27 mouse cellular contexts compared by ENCODE assay signal in genomic region chr6:101362728-101363127, GRCm38 (mm10). TPM values are rescaled to one million over a fixed set of nuclear protein-coding genes. Genes with fewer than 3 reads are reported as not detected.
DNase-seq lines count a peak whose midpoint lies in the region; ATAC-seq and TF ChIP-seq lines count a peak whose summit lies in the region.
"Had no signal": no experiment of that assay in that cellular context is flagged by ENCODE, and none has a peak within 500 bp of the region (broad histone marks: within the 10 kb centered on the region; RNA-seq: fewer than 3 reads in every experiment).

No protein-coding gene starts in this region.

- no peak for ATAC-seq in lung, embryonic 14.5 days (ENCODE audit: insufficient read depth)
- ATAC-seq in heart, embryonic 14.5 days (ENCODE audit: insufficient number of reproducible peaks, insufficient read depth, low FRiP score, low read depth) = peak; percentile 32; the same call in 1 of the 2 replicates
- ATAC-seq: forebrain, embryonic 16.5 days; inflammation-experienced regulatory T-cells, adult 6 months; midbrain, embryonic 15.5 days; Patski had no signal

- H3K9ac ChIP-seq in lung, embryonic 14.5 days = no peak overlapping the region
- no peak overlapping the region for H3K9ac ChIP-seq in heart, embryonic 14.5 days (ENCODE audit: low read length)
- H3K9ac ChIP-seq: embryonic facial prominence, embryonic 13.5 days; hindbrain, embryonic 15.5 days; kidney, embryonic 15.5 days; limb, embryonic 12.5 days; midbrain, embryonic 15.5 days had no signal

- no peak for TF ChIP-seq CTCF in lung, embryonic 14.5 days (IDR thresholded peaks at IDR 0.05; ENCODE audit: low read depth)

- no peaks in the 10 kb centered on the region for H3K9me3 ChIP-seq in lung, embryonic 14.5 days (ENCODE audit: low read depth, low read length)
- no peaks in the 10 kb centered on the region for H3K9me3 ChIP-seq in heart, embryonic 14.5 days (ENCODE audit: control insufficient read depth, low read length)
- H3K9me3 ChIP-seq: embryonic facial prominence, embryonic 13.5 days; hindbrain, embryonic 10.5 days; hindbrain, embryonic 15.5 days; kidney, embryonic 15.5 days; limb, embryonic 12.5 days; midbrain, embryonic 15.5 days had no signal

- peak; percentile 42 to 65 for DNase-seq in heart, adult 18-20 months
- no peak for DNase-seq in heart, postnatal 14 days
- DNase-seq in lung, embryonic 14.5 days = peak; percentile 47
- no peak for DNase-seq in lung, postnatal 10 days
- peak; percentile 58 for DNase-seq in 3T3-L1 (ENCODE audit: low read depth, low spot score)
- no peak for DNase-seq in cerebellum, adult 8-10 months
- no peak for DNase-seq in left cerebral cortex, postnatal 10 days (ENCODE audit: extremely low spot score in 1 of 2, low spot score in 2 of 2)
- DNase-seq: adrenal gland, postnatal 14 days; cerebellum, adult 11 months; cerebellum, adult 9-11 months; kidney, adult 11 months; kidney, postnatal 25 days; right cerebral cortex, postnatal 25 days; thymus, adult 18-20 months; thymus, postnatal 25 days had no signal

- 41% methylated on average over 5 of the region's 5 CpGs for WGBS in lung, embryonic 14.5 days
- 25% methylated on average over 5 of the region's 5 CpGs for WGBS in heart, embryonic 14.5 days

- no peaks in the 10 kb centered on the region for H3K27me3 ChIP-seq in lung, embryonic 14.5 days (ENCODE audit: insufficient read depth, low read length)
- no peaks in the 10 kb centered on the region for H3K27me3 ChIP-seq in heart, embryonic 14.5 days (ENCODE audit: control insufficient read depth, insufficient read depth, low read length)
- H3K27me3 ChIP-seq: embryonic facial prominence, embryonic 13.5 days; hindbrain, embryonic 15.5 days; kidney, embryonic 15.5 days; limb, embryonic 12.5 days; Patski had no signal

- H3K27ac ChIP-seq in lung, embryonic 14.5 days (ENCODE audit: low read depth) = peak overlapping the region; percentile 46
- H3K27ac ChIP-seq in heart, embryonic 14.5 days (replicated peaks in 1 of 2; ENCODE audit: control insufficient read depth in 1 of 2, insufficient read depth in 1 of 2, low read depth in 2 of 2, low read length in 2 of 2) = peak overlapping the region; percentile 46 to 76; a peak in 3 of 4 replicates
- H3K27ac ChIP-seq: embryonic facial prominence, embryonic 13.5 days; hindbrain, embryonic 10.5 days; hindbrain, embryonic 15.5 days; kidney, embryonic 15.5 days; limb, embryonic 12.5 days; midbrain, embryonic 15.5 days had no signal

- 0 out of 2 replicates have a peak, but pooled peaks cover 10% of the 10 kb centered on the region for H3K36me3 ChIP-seq in lung, embryonic 14.5 days (ENCODE audit: insufficient read depth)
- H3K36me3 ChIP-seq in heart, embryonic 14.5 days (ENCODE audit: control insufficient read depth, insufficient read depth, low read length) = peaks cover 12% of the 10 kb centered on the region
- H3K36me3 ChIP-seq: hindbrain, embryonic 15.5 days; kidney, embryonic 15.5 days; midbrain, embryonic 15.5 days had no signal

- peaks cover 49% of the 10 kb centered on the region for H3K4me1 ChIP-seq in lung, embryonic 14.5 days (ENCODE audit: insufficient read depth)
- H3K4me1 ChIP-seq in heart, embryonic 14.5 days (ENCODE audit: control insufficient read depth in 2 of 2, insufficient read depth in 2 of 2, low read length in 2 of 2) = peaks cover 24 to 81% of the 10 kb centered on the region in 2 experiments

- H3K4me2 ChIP-seq in lung, embryonic 14.5 days = no peak overlapping the region
- peak overlapping the region; percentile 24 for H3K4me2 ChIP-seq in heart, embryonic 14.5 days (ENCODE audit: low read length)
- H3K4me2 ChIP-seq: embryonic facial prominence, embryonic 13.5 days; hindbrain, embryonic 15.5 days; kidney, embryonic 15.5 days; limb, embryonic 12.5 days; midbrain, embryonic 15.5 days had no signal

- no peak overlapping the region for H3K4me3 ChIP-seq in lung, embryonic 14.5 days (ENCODE audit: low read depth, low read length)
- no peak overlapping the region for H3K4me3 ChIP-seq in heart, embryonic 14.5 days (ENCODE audit: control insufficient read depth in 1 of 2, insufficient read depth in 1 of 2, low read depth in 1 of 2, low read length in 2 of 2)
- H3K4me3 ChIP-seq: embryonic facial prominence, embryonic 13.5 days; erythroblast, embryonic 14.5 days; hindbrain, embryonic 10.5 days; hindbrain, embryonic 15.5 days; kidney, embryonic 15.5 days; limb, embryonic 12.5 days; midbrain, embryonic 15.5 days had no signal

- intact Hi-C loops in heart, postnatal 14 days (cut with DNase I) = no loop called here
- intact Hi-C loops in left cerebral cortex, postnatal 10 days (cut with DNase I) = no loop called here

RNA-seq across cellular contexts. Expression of gene Pdzrn3, which starts 15.0 kb away (rescaled TPM):
- 10 to 100 TPM; 28.7 to 33.5 TPM for total RNA-seq in heart, adult 18-20 months (2021)
- 10 to 100 TPM; 33.4 to 35.0 TPM for total RNA-seq in heart, postnatal 14 days (2021)
- polyA plus RNA-seq in lung, embryonic 14.5 days (2014; fragmentation: Nextera tagmentation; extraction: Ambion mirVana) = 14.2 and 14.8 TPM in 2 replicates
- 14.5 and 16.5 TPM in 2 replicates for polyA plus RNA-seq in heart, embryonic 14.5 days (2014; fragmentation: Nextera tagmentation; extraction: Ambion mirVana)
- total RNA-seq in left cerebral cortex, postnatal 10 days (2021) = 10 to 100 TPM; 48.3 to 55.1 TPM
- total RNA-seq: neutrophil, adult 5-6 weeks had no signal
- polyA plus RNA-seq: erythroblast, embryonic 14.5 days; inflammation-experienced regulatory T-cells, adult 6 months had no signal

Comparison
In these comparisons a context has a peak if more than half of its experiments do, and no peak if none do; other contexts are left out.
1. DNase-seq: peak in heart, adult 18-20 months (2 of 2), lung, embryonic 14.5 days (single experiment) and 3T3-L1 (single experiment); none in heart, postnatal 14 days (0 of 2), lung, postnatal 10 days (single experiment), cerebellum, adult 8-10 months (single experiment) and left cerebral cortex, postnatal 10 days (0 of 2).